Mouse (Mus musculus): ENCODE measurements around the gene Fryl.

DNA sequence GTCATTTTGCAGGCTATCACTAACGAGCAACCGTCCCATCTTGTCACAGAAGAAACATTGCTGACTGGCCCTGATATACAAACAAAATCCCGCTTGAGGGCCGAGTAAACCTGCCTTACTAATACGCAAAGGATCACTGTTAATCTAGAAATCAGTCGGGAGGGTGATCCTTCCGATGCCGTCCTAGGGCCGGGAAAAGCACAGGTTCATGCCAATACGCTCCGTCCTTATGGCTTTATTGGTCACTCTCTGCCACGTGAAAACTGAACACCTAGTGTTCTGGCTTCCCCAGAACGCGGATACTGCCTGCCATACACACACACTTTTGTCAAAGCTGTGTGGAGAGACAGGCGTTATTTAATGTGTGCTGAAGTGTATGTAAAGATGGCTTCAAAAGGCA is 44.5 kb downstream of the Fryl start:
- TF ChIP-seq CEBPB (IDR thresholded peaks at IDR 0.05; ENCODE audit: insufficient read depth, poor library complexity, severe bottlenecking) (no peak), TCF12 (IDR thresholded peaks at IDR 0.05; ENCODE audit: insufficient read depth, poor library complexity, severe bottlenecking) (no peak), POLR2A (IDR thresholded peaks at IDR 0.05; ENCODE audit: insufficient read length, low read depth) (no peak), MYOD1 (IDR thresholded peaks at IDR 0.05; ENCODE audit: control insufficient read depth in 1 of 3, insufficient read length in 2 of 3, low read depth in 2 of 3) (no peak), USF1 (IDR thresholded peaks at IDR 0.05; ENCODE audit: low read depth) (no peak), POLR2AphosphoS2 (IDR thresholded peaks at IDR 0.05; ENCODE audit: insufficient read length, low read depth) (no peak), E2F4 (IDR thresholded peaks at IDR 0.05; ENCODE audit: insufficient read depth) (no peak), MYOG (IDR thresholded peaks at IDR 0.05; ENCODE audit: control insufficient read depth in 1 of 3, insufficient read depth in 1 of 3, insufficient read length in 2 of 3, low read depth in 2 of 3) (no peak)

All from myocyte (in vitro differentiated cells).